Comparison of ENCODE assay signal across 8 mouse cellular contexts in the genomic region with DNA sequence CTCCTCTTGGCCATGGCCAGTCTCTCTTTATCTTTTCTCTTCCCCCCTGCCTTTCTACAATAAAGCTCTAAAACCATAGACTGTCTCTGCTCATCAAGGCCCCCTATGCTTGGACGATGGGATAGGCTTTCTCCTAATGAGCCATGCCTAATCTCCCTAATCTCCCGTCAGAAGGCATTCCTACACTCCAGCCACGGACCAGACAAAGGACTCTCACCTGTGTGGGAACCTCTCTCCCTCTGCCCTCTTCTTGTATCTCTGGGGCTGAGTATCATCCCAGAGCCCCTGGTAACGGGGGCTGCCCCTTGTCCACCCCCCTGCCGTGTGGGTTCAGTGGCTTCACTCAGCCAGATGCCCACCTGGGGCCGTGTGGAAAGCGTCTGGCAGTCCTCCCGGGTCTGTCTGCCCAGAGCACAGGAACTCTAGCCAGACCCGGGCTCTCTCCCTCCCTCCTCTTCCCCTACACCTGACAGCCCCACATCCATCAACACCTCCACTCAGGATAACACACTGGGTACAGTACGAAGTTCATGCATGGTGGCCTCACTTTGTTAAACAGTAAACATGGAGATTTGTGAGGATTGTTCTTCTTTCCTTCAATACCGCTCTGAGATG. TPM values are rescaled to one million over a fixed set of nuclear protein-coding genes. Genes with fewer than 3 reads are reported as not detected.
A peak's percentile ranks its signal among the peaks of the same experiment; 100 is the strongest.
DNase-seq lines count a peak whose midpoint lies in the region; ATAC-seq and TF ChIP-seq lines count a peak whose summit lies in the region.
"Had no signal": no experiment of that assay in that cellular context is flagged by ENCODE, and none has a peak within 500 bp of the region (broad histone marks: within the 10 kb centered on the region; RNA-seq: fewer than 3 reads in every experiment).

No protein-coding gene starts in this region.

- no peak overlapping the region for H3K27ac ChIP-seq in stomach, embryonic 15.5 days
- H3K27ac ChIP-seq in stomach, postnatal 0 days (replicated peaks): no peak overlapping the region
- H3K27ac ChIP-seq in hindbrain, embryonic 12.5 days: no peak overlapping the region
- H3K27ac ChIP-seq: liver, embryonic 15.5 days had no signal

- no peak for DNase-seq in stomach, postnatal 0 days (ENCODE audit: low spot score)
- peak; percentile 8 to 29 for DNase-seq in kidney, postnatal 4 days
- DNase-seq in right cerebral cortex, postnatal 36 days (ENCODE audit: low spot score in 2 of 2): no peak
- DNase-seq in thymus, adult 18-20 months: no peak
- no peak for DNase-seq in frontal cortex, adult 2 months (ENCODE audit: extremely low spot score in 1 of 2, low spot score in 1 of 2)

- 11% methylated on average over 11 of the region's 11 CpGs for WGBS in stomach, embryonic 15.5 days
- WGBS in stomach, postnatal 0 days: 10% methylated on average over 11 of the region's 11 CpGs
- 25% methylated on average over 11 of the region's 11 CpGs for WGBS in hindbrain, embryonic 12.5 days

- ATAC-seq in stomach, embryonic 15.5 days (ENCODE audit: insufficient read depth, low FRiP score, low read depth): peak; percentile 56; the same call in 1 of the 2 replicates
- ATAC-seq in stomach, postnatal 0 days (ENCODE audit: low FRiP score, low TSS enrichment): no peak
- peak; percentile 57 for ATAC-seq in hindbrain, embryonic 12.5 days (ENCODE audit: low FRiP score)

- H3K9me3 ChIP-seq in stomach, embryonic 15.5 days: no peaks in the 10 kb centered on the region
- no peaks in the 10 kb centered on the region for H3K9me3 ChIP-seq in stomach, postnatal 0 days (ENCODE audit: control insufficient read depth, low read length)
- no peaks in the 10 kb centered on the region for H3K9me3 ChIP-seq in hindbrain, embryonic 12.5 days (replicated peaks)
- H3K9me3 ChIP-seq: liver, embryonic 15.5 days had no signal

- H3K27me3 ChIP-seq in stomach, embryonic 15.5 days (replicated peaks): no peaks in the 10 kb centered on the region
- H3K27me3 ChIP-seq in stomach, postnatal 0 days (ENCODE audit: control insufficient read depth, insufficient read depth, low read length): no peaks in the 10 kb centered on the region
- H3K27me3 ChIP-seq in hindbrain, embryonic 12.5 days: no peaks in the 10 kb centered on the region
- H3K27me3 ChIP-seq: liver, embryonic 15.5 days had no signal

- no peaks in the 10 kb centered on the region for H3K36me3 ChIP-seq in stomach, embryonic 15.5 days
- H3K36me3 ChIP-seq in stomach, postnatal 0 days (ENCODE audit: control insufficient read depth, insufficient read depth, low read length): no peaks in the 10 kb centered on the region
- no peaks in the 10 kb centered on the region for H3K36me3 ChIP-seq in hindbrain, embryonic 12.5 days
- H3K36me3 ChIP-seq: liver, embryonic 15.5 days had no signal

- H3K4me2 ChIP-seq in stomach, embryonic 15.5 days: no peak overlapping the region
- no peak overlapping the region for H3K4me2 ChIP-seq in stomach, postnatal 0 days (replicated peaks; ENCODE audit: low read depth)
- peak overlapping the region; percentile 13; the same call in 1 of the 2 replicates for H3K4me2 ChIP-seq in hindbrain, embryonic 12.5 days (replicated peaks)
- H3K4me2 ChIP-seq: liver, embryonic 15.5 days had no signal

- no peak overlapping the region for H3K4me3 ChIP-seq in stomach, embryonic 15.5 days (replicated peaks)
- H3K4me3 ChIP-seq in stomach, postnatal 0 days (ENCODE audit: low read depth, low read length): no peak overlapping the region
- H3K4me3 ChIP-seq in hindbrain, embryonic 12.5 days: no peak overlapping the region
- H3K4me3 ChIP-seq: liver, embryonic 15.5 days had no signal

- TF ChIP-seq CTCF in stomach, postnatal 0 days (IDR thresholded peaks at IDR 0.05; ENCODE audit: low read depth): no peak

- no peaks in the 10 kb centered on the region for H3K4me1 ChIP-seq in stomach, embryonic 15.5 days
- H3K4me1 ChIP-seq in stomach, postnatal 0 days (replicated peaks; ENCODE audit: control insufficient read depth, insufficient read depth): no peaks in the 10 kb centered on the region
- 0 out of 2 replicates have a peak, but pooled peaks cover 5% of the 10 kb centered on the region for H3K4me1 ChIP-seq in hindbrain, embryonic 12.5 days
- H3K4me1 ChIP-seq: liver, embryonic 15.5 days had no signal

- TF ChIP-seq EP300 in stomach, postnatal 0 days (optimal IDR thresholded peaks at IDR 0.05): no peak

- no peak overlapping the region for H3K9ac ChIP-seq in stomach, embryonic 15.5 days
- H3K9ac ChIP-seq in stomach, postnatal 0 days (ENCODE audit: low read length): no peak overlapping the region
- no peak overlapping the region for H3K9ac ChIP-seq in hindbrain, embryonic 12.5 days
- H3K9ac ChIP-seq: liver, embryonic 15.5 days had no signal

RNA-seq across cellular contexts. Expression of a gene that starts 37.2 kb away (rescaled TPM):
- 20.0 and 21.3 TPM in 2 replicates for polyA plus RNA-seq in stomach, embryonic 15.5 days (2015; fragmentation: Nextera tagmentation; extraction: Ambion mirVana)
- 15.7 and 16.2 TPM in 2 replicates for polyA plus RNA-seq in stomach, postnatal 0 days (2015; fragmentation: Nextera tagmentation; extraction: Ambion mirVana)
- 34.0 and 37.8 TPM in 2 replicates for polyA plus RNA-seq in hindbrain, embryonic 12.5 days (2016; fragmentation: Nextera tagmentation; extraction: Ambion mirVana)
- polyA plus RNA-seq in frontal cortex, adult 2 months (2012; rRNA removed): 54.9 and 58.6 TPM in 2 replicates

Comparison
In these comparisons a context has a peak if more than half of its experiments do, and no peak if none do; other contexts are left out.
1. DNase-seq: peak in kidney, postnatal 4 days (2 of 2); none in stomach, postnatal 0 days (single experiment), right cerebral cortex, postnatal 36 days (0 of 2), thymus, adult 18-20 months (0 of 2) and frontal cortex, adult 2 months (0 of 2).